Mouse (Mus musculus): ENCODE measurements around the gene Sbno2. TPM values are rescaled to one million over a fixed set of nuclear protein-coding genes. Genes with fewer than 3 reads are reported as not detected.
A peak's percentile ranks its signal among the peaks of the same experiment; 100 is the strongest.

Sbno2 gene
- total RNA-seq, 2 experiments from 2014 or later = 21.4 to 22.1 TPM

GRCm38 (mm10) chr10:80095547-80095946, 9.8 kb downstream of the Sbno2 start:
- no peak for TF ChIP-seq CTCF (IDR thresholded peaks at IDR 0.05)
- H3K4me3 ChIP-seq = no peak overlapping the region
- DNase-seq (ENCODE audit: extremely low spot score in 1 of 2, low spot score in 2 of 2) = no peak
- no peak overlapping the region for H3K27ac ChIP-seq
- intact Hi-C loops (cut with DNase I) = no loop called here

GRCm38 (mm10) chr10:80094684-80095083, 10.7 kb downstream of the Sbno2 start:
- TF ChIP-seq CTCF (IDR thresholded peaks at IDR 0.05) = no peak
- intact Hi-C loops (cut with DNase I) = no loop called here
- H3K4me3 ChIP-seq = no peak overlapping the region
- no peak for DNase-seq (ENCODE audit: extremely low spot score in 1 of 2, low spot score in 2 of 2)
- H3K27ac ChIP-seq = no peak overlapping the region

GRCm38 (mm10) chr10:80094085-80094484, 11.3 kb downstream of the Sbno2 start:
- no peak for TF ChIP-seq CTCF (IDR thresholded peaks at IDR 0.05)
- no peak for DNase-seq (ENCODE audit: extremely low spot score in 1 of 2, low spot score in 2 of 2)
- H3K27ac ChIP-seq = no peak overlapping the region
- intact Hi-C loops (cut with DNase I) = no loop called here
- no peak overlapping the region for H3K4me3 ChIP-seq

- Histone ChIP-seq H3K4me3 (no peak overlapping the region), H3K27ac (no peak overlapping the region)
- no peak for TF ChIP-seq CTCF (IDR thresholded peaks at IDR 0.05)
- DNase-seq (ENCODE audit: extremely low spot score in 1 of 2, low spot score in 2 of 2) = no peak
- intact Hi-C loops (cut with DNase I) = no loop called here
Measured at GRCm38 (mm10) chr10:80092690-80093089, 12.7 kb downstream of the Sbno2 start.

- no peak for DNase-seq (ENCODE audit: extremely low spot score in 1 of 2, low spot score in 2 of 2)
- intact Hi-C loops (cut with DNase I) = no loop called here
- no peak for TF ChIP-seq CTCF (IDR thresholded peaks at IDR 0.05)
- Histone ChIP-seq H3K27ac (no peak overlapping the region), H3K4me3 (no peak overlapping the region)
Measured at GRCm38 (mm10) chr10:80091527-80091926, 13.8 kb downstream of the Sbno2 start.

GRCm38 (mm10) chr10:80089146-80089545, 16.2 kb downstream of the Sbno2 start:
- intact Hi-C loops (cut with DNase I) = no loop called here
- Histone ChIP-seq H3K4me3 (no peak overlapping the region), H3K27ac (no peak overlapping the region)
- no peak for TF ChIP-seq CTCF (IDR thresholded peaks at IDR 0.05)
- no peak for DNase-seq (ENCODE audit: extremely low spot score in 1 of 2, low spot score in 2 of 2)

GRCm38 (mm10) chr10:80087483-80087882, 17.9 kb downstream of the Sbno2 start:
- TF ChIP-seq CTCF (IDR thresholded peaks at IDR 0.05) = no peak
- H3K27ac ChIP-seq = no peak overlapping the region
- intact Hi-C loops (cut with DNase I) = no loop called here
- no peak for DNase-seq (ENCODE audit: extremely low spot score in 1 of 2, low spot score in 2 of 2)
- no peak overlapping the region for H3K4me3 ChIP-seq

GRCm38 (mm10) chr10:80086847-80087246, 18.5 kb downstream of the Sbno2 start:
- DNase-seq (ENCODE audit: extremely low spot score in 1 of 2, low spot score in 2 of 2) = no peak
- TF ChIP-seq CTCF (IDR thresholded peaks at IDR 0.05) = no peak
- intact Hi-C loops (cut with DNase I) = no loop called here
- H3K27ac ChIP-seq = no peak overlapping the region
- no peak overlapping the region for H3K4me3 ChIP-seq

GRCm38 (mm10) chr10:80084817-80085487, 20.4 kb downstream of the Sbno2 start:
- no peak for TF ChIP-seq CTCF (IDR thresholded peaks at IDR 0.05)
- DNase-seq (ENCODE audit: extremely low spot score in 1 of 2, low spot score in 2 of 2) = no peak
- Histone ChIP-seq H3K4me3 (no peak overlapping the region), H3K27ac (peak overlapping the region; percentile 28; the same call in 1 of the 2 replicates)
- intact Hi-C loops (cut with DNase I) = no loop called here

- intact Hi-C loops (cut with DNase I) = no loop called here
- TF ChIP-seq CTCF (IDR thresholded peaks at IDR 0.05) = no peak
- Histone ChIP-seq H3K27ac (no peak overlapping the region), H3K4me3 (no peak overlapping the region)
- DNase-seq (ENCODE audit: extremely low spot score in 1 of 2, low spot score in 2 of 2) = no peak
Measured at GRCm38 (mm10) chr10:80081075-80081474, 24.3 kb downstream of the Sbno2 start.

GRCm38 (mm10) chr10:80080396-80081070, 24.8 kb downstream of the Sbno2 start:
- DNase-seq (ENCODE audit: extremely low spot score in 1 of 2, low spot score in 2 of 2) = no peak
- intact Hi-C loops (cut with DNase I) = no loop called here
- Histone ChIP-seq H3K27ac (no peak overlapping the region), H3K4me3 (no peak overlapping the region)
- TF ChIP-seq CTCF (IDR thresholded peaks at IDR 0.05) = no peak

GRCm38 (mm10) chr10:80078366-80078765, 27.0 kb downstream of the Sbno2 start:
- no peak overlapping the region for H3K27ac ChIP-seq
- intact Hi-C loops (cut with DNase I) = no loop called here
- TF ChIP-seq CTCF (IDR thresholded peaks at IDR 0.05) = no peak
- DNase-seq (ENCODE audit: extremely low spot score in 1 of 2, low spot score in 2 of 2) = no peak
- H3K4me3 ChIP-seq = no peak overlapping the region

GRCm38 (mm10) chr10:80077312-80077711, 28.1 kb downstream of the Sbno2 start:
- no peak overlapping the region for H3K4me3 ChIP-seq
- no peak overlapping the region for H3K27ac ChIP-seq
- TF ChIP-seq CTCF (IDR thresholded peaks at IDR 0.05) = no peak
- DNase-seq (ENCODE audit: extremely low spot score in 1 of 2, low spot score in 2 of 2) = no peak
- intact Hi-C loops (cut with DNase I) = no loop called here
